ENCODE assay signal across 18 mouse cellular contexts in the genomic region with DNA sequence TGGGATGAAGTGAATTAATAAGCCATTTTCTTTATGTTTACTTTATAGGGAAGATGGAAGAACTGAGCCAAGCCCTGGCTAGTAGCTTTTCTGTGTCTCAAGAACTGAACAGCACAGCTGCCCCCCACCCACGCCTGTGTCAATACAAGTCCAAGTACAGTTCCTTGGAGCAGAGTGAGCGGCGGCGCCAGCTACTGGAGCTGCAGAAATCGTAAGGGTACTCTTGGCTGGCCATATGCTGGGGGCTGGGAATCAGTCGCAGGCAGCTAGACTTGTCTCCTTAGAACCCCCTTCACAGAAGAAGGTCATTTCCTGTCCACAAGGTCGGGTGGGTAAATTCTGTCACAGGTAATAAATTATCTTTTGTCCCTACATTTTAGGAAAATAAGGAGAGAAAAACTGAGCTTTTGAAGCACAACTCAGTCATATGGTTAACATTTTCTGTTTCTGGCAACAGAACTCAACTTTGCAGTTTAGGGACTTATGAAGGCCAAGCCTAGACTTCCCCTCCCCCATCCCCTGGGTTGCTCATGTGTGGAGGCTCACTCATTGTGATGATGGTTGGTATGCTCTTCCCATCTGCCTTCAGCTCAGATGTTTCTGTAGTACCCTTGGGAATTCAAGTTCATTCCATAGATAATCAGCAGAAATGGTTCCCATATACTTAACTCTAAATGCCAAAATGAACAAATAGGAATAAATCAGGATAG. TPM values are rescaled to one million over a fixed set of nuclear protein-coding genes. Genes with fewer than 3 reads are reported as not detected.
DNase-seq lines count a peak whose midpoint lies in the region; ATAC-seq and TF ChIP-seq lines count a peak whose summit lies in the region.
"Had no signal": no experiment of that assay in that cellular context is flagged by ENCODE, and none has a peak within 500 bp of the region (broad histone marks: within the 10 kb centered on the region; RNA-seq: fewer than 3 reads in every experiment).

No protein-coding gene starts in this region.

- peaks cover 19% of the 10 kb centered on the region; the same call in 1 of the 2 replicates for H3K36me3 ChIP-seq in limb, embryonic 14.5 days (ENCODE audit: control insufficient read depth, insufficient read depth, low read length)

- no peak for ATAC-seq in limb, embryonic 14.5 days (ENCODE audit: low FRiP score, low read depth)
- ATAC-seq: forebrain, embryonic 14.5 days; hindbrain, embryonic 16.5 days had no signal

- H3K27ac ChIP-seq in limb, embryonic 14.5 days (replicated peaks; ENCODE audit: low read depth, low read length): no peak overlapping the region; the same call in 1 of the 2 replicates
- H3K27ac ChIP-seq: gastrocnemius, adult 2 months; liver, embryonic 13.5 days had no signal

- peak; percentile 15 for DNase-seq in embryo, embryonic 11 days
- no peak for DNase-seq in embryo, embryonic 9.5 days (ENCODE audit: extremely low spot score)
- peak; percentile 19 to 45 for DNase-seq in kidney, postnatal 4 days
- DNase-seq in kidney, adult 8-10 months: no peak
- DNase-seq in R1 (ENCODE audit: low read depth, low spot score): peak; percentile 16
- peak; percentile 56 for DNase-seq in limb, embryonic 14.5 days (ENCODE audit: low spot score)
- DNase-seq in left cerebral cortex, adult 18-20 months (ENCODE audit: low spot score in 2 of 2): no peak
- DNase-seq: B cell, adult 2 months; cerebellum, adult 11 months; cerebellum, postnatal 36 days; gastrocnemius, adult 2 months; kidney, adult 2 months; liver, embryonic 13.5 days; right cerebral cortex, postnatal 25 days; thymus, postnatal 4 days had no signal

- no peak overlapping the region for H3K4me3 ChIP-seq in limb, embryonic 14.5 days (replicated peaks; ENCODE audit: low read length)
- H3K4me3 ChIP-seq: gastrocnemius, adult 2 months; liver, embryonic 13.5 days; megakaryocyte, embryonic 14.5 days had no signal

- no peak for TF ChIP-seq POLR2A in limb, embryonic 14.5 days (IDR thresholded peaks at IDR 0.05; ENCODE audit: borderline replicate concordance, extremely low read depth, insufficient read depth, insufficient read length)

- H3K9ac ChIP-seq in limb, embryonic 14.5 days (ENCODE audit: low read depth, low read length, severe bottlenecking): no peak overlapping the region
- H3K9ac ChIP-seq: liver, embryonic 13.5 days had no signal

- 56% methylated on average over 7 of the region's 7 CpGs for WGBS in limb, embryonic 14.5 days

- no peaks in the 10 kb centered on the region for H3K9me3 ChIP-seq in limb, embryonic 14.5 days (ENCODE audit: control insufficient read depth, low read length)
- H3K9me3 ChIP-seq: liver, embryonic 13.5 days had no signal

- no peaks in the 10 kb centered on the region for H3K4me1 ChIP-seq in limb, embryonic 14.5 days (ENCODE audit: control insufficient read depth, insufficient read depth, low read length)

- H3K27me3 ChIP-seq in limb, embryonic 14.5 days (ENCODE audit: control insufficient read depth, insufficient read depth, low read length): no peaks in the 10 kb centered on the region
- H3K27me3 ChIP-seq: liver, embryonic 13.5 days; megakaryocyte, embryonic 14.5 days had no signal

- no peak overlapping the region for H3K4me2 ChIP-seq in limb, embryonic 14.5 days (replicated peaks; ENCODE audit: low read depth, low read length, severe bottlenecking)
- H3K4me2 ChIP-seq: liver, embryonic 13.5 days had no signal

RNA-seq across cellular contexts. Expression of gene Snupn, which starts 6.4 kb away (rescaled TPM):
- polyA plus RNA-seq in limb, embryonic 14.5 days (2012; rRNA removed): 14.5 and 15.9 TPM in 2 replicates
- 24.2 and 27.0 TPM in 2 replicates for polyA plus RNA-seq in limb, embryonic 14.5 days (2014; fragmentation: Nextera tagmentation; extraction: Ambion mirVana)
- 10 to 100 TPM; 16.1 to 16.7 TPM for total RNA-seq in left cerebral cortex, adult 18-20 months (2021)

RNA-seq across cellular contexts. Expression of gene Imp3, which starts 19.8 kb away (rescaled TPM):
- 165 and 193 TPM in 2 replicates for polyA plus RNA-seq in limb, embryonic 14.5 days (2012; rRNA removed)
- 88.8 and 95.2 TPM in 2 replicates for polyA plus RNA-seq in limb, embryonic 14.5 days (2014; fragmentation: Nextera tagmentation; extraction: Ambion mirVana)
- 10 to 100 TPM; 47.6 to 52.3 TPM for total RNA-seq in left cerebral cortex, adult 18-20 months (2021)

RNA-seq across cellular contexts. Expression of gene Snx33, which starts 28.9 kb away (rescaled TPM):
- polyA plus RNA-seq in limb, embryonic 14.5 days (2012; rRNA removed): 11.4 and 12.8 TPM in 2 replicates
- 8.1 and 11.2 TPM in 2 replicates for polyA plus RNA-seq in limb, embryonic 14.5 days (2014; fragmentation: Nextera tagmentation; extraction: Ambion mirVana)
- total RNA-seq in left cerebral cortex, adult 18-20 months (2021): 1 to 10 TPM; 6.8 to 7.4 TPM

RNA-seq across cellular contexts. Expression of gene Ptpn9, which starts 37.6 kb away (rescaled TPM):
- polyA plus RNA-seq in limb, embryonic 14.5 days (2012; rRNA removed): 41.8 and 48.4 TPM in 2 replicates
- polyA plus RNA-seq in limb, embryonic 14.5 days (2014; fragmentation: Nextera tagmentation; extraction: Ambion mirVana): 38.3 and 43.7 TPM in 2 replicates
- total RNA-seq in left cerebral cortex, adult 18-20 months (2021): 10 to 100 TPM; 33.8 to 34.5 TPM

Comparison
In these comparisons a context has a peak if more than half of its experiments do, and no peak if none do; other contexts are left out.
1. DNase-seq: peak in embryo, embryonic 11 days (single experiment), kidney, postnatal 4 days (2 of 2), R1 (single experiment) and limb, embryonic 14.5 days (single experiment); none in embryo, embryonic 9.5 days (single experiment), kidney, adult 8-10 months (0 of 2) and left cerebral cortex, adult 18-20 months (0 of 2).